Mouse (Mus musculus) stomach, embryonic 16.5 days (tissue): ENCODE measurements around the gene Acnat1. TPM values are rescaled to one million over a fixed set of nuclear protein-coding genes. Genes with fewer than 3 reads are reported as not detected.

ENCODE experiments used
- polyA plus RNA-seq: library from polyadenylated mRNA; unstranded; fragments of >200 nt; fragmentation: Nextera tagmentation; extraction: Ambion mirVana; gene quantifications from 2 replicates; pipeline ENCODE4 v1.2.1, GENCODE M21; 2015

Acnat1 gene
- polyA plus RNA-seq, 1 experiment from 2014 or later = 2.4 TPM

Other genes with a start within 250 kb of the Acnat1 start
- gene Acnat2, start 65.8 kb downstream of the Acnat1 start, polyA plus RNA-seq = 0.48 TPM in 1 of 2 replicates, not detected in the other
- gene Baat, start 32.6 kb upstream of the Acnat1 start, polyA plus RNA-seq = 0.06 and 0.36 TPM in 2 replicates
- gene Mrpl50, start 47.2 kb upstream of the Acnat1 start, polyA plus RNA-seq = 86.3 and 87.7 TPM in 2 replicates
- gene Zfp189, start 47.3 kb upstream of the Acnat1 start, polyA plus RNA-seq = 5.8 and 6.0 TPM in 2 replicates
- 68.3 and 84.5 TPM in 2 replicates for gene Aldob, start 75.6 kb upstream of the Acnat1 start, polyA plus RNA-seq
- gene Tmem246, start 124.0 kb upstream of the Acnat1 start, polyA plus RNA-seq = 34.2 and 34.4 TPM in 2 replicates
- gene Rnf20, start 158.1 kb upstream of the Acnat1 start, polyA plus RNA-seq = 31.8 and 33.0 TPM in 2 replicates
- gene Ppp3r2, start 208.1 kb upstream of the Acnat1 start, polyA plus RNA-seq = 0.08 TPM in 1 of 2 replicates, not detected in the other